Mouse (Mus musculus) lung, adult 18-20 months (tissue): ENCODE results near the gene Mob3b.

Source experiments
- DNase-seq, 2 experiments: peaks; one replicate each; pipeline ENCODE4 v3.0.0; 2022; ENCODE audit warnings: mixed read lengths in 2 of 2

Mob3b gene

GRCm38 (mm10) chr4:35060964-35061363 lies 96.3 kb downstream of the Mob3b start:
- no peak for DNase-seq

GRCm38 (mm10) chr4:35060401-35060800 lies 96.9 kb downstream of the Mob3b start:
- no peak for DNase-seq

- no peak for DNase-seq
These were observed 102.9 kb downstream of the Mob3b start for GRCm38 (mm10) chr4:35054362-35054761.

GRCm38 (mm10) chr4:35052174-35052942 lies 104.9 kb downstream of the Mob3b start:
- no peak for DNase-seq

GRCm38 (mm10) chr4:35051152-35051551 lies 106.1 kb downstream of the Mob3b start:
- no peak for DNase-seq

- DNase-seq = no peak
These were observed 107.6 kb downstream of the Mob3b start for GRCm38 (mm10) chr4:35049742-35050058.

GRCm38 (mm10) chr4:35049036-35049741 lies 108.1 kb downstream of the Mob3b start:
- no peak for DNase-seq

GRCm38 (mm10) chr4:35040896-35041295 lies 116.4 kb downstream of the Mob3b start:
- DNase-seq = no peak

- no peak for DNase-seq
These were observed 117.0 kb downstream of the Mob3b start for GRCm38 (mm10) chr4:35040306-35040705.

- DNase-seq = no peak
These were observed 119.5 kb downstream of the Mob3b start for GRCm38 (mm10) chr4:35037824-35038223.

- no peak for DNase-seq
These were observed 122.6 kb downstream of the Mob3b start for GRCm38 (mm10) chr4:35034504-35035290.

GRCm38 (mm10) chr4:35032758-35033157 lies 124.5 kb downstream of the Mob3b start:
- DNase-seq = no peak

- DNase-seq = peak; percentile 50 to 64
These were observed 125.7 kb downstream of the Mob3b start for GRCm38 (mm10) chr4:35031623-35032022.

- no peak for DNase-seq
These were observed 126.1 kb downstream of the Mob3b start for GRCm38 (mm10) chr4:35031141-35031540.

GRCm38 (mm10) chr4:35018416-35018815 lies 138.9 kb downstream of the Mob3b start:
- no peak for DNase-seq

GRCm38 (mm10) chr4:35012401-35013307 lies 144.6 kb downstream of the Mob3b start:
- DNase-seq = peak in 1 of 2 experiments; percentile 59

GRCm38 (mm10) chr4:35006541-35007260 lies 150.6 kb downstream of the Mob3b start:
- DNase-seq = no peak

GRCm38 (mm10) chr4:35006056-35006455 lies 151.2 kb downstream of the Mob3b start:
- DNase-seq = no peak

GRCm38 (mm10) chr4:35005068-35005769 lies 152.1 kb downstream of the Mob3b start:
- DNase-seq = no peak

- DNase-seq = no peak
These were observed 152.8 kb downstream of the Mob3b start for GRCm38 (mm10) chr4:35004473-35004872.
